Mouse (Mus musculus) activated CD4-positive, CD25-positive, alpha-beta regulatory T cell, adult 9 weeks (primary cell): ENCODE measurements around the gene Abhd16a. TPM values are rescaled to one million over a fixed set of nuclear protein-coding genes. Genes with fewer than 3 reads are reported as not detected.

Experiments used
- polyA plus RNA-seq: library from polyadenylated mRNA; unstranded; fragments of 100-300 nt; shearing (Covaris generic); gene quantifications from one replicate; pipeline ENCODE4 v1.2.1, GENCODE M21; 2017

The Abhd16a gene
- polyA plus RNA-seq, result 65.7 TPM

DNA sequence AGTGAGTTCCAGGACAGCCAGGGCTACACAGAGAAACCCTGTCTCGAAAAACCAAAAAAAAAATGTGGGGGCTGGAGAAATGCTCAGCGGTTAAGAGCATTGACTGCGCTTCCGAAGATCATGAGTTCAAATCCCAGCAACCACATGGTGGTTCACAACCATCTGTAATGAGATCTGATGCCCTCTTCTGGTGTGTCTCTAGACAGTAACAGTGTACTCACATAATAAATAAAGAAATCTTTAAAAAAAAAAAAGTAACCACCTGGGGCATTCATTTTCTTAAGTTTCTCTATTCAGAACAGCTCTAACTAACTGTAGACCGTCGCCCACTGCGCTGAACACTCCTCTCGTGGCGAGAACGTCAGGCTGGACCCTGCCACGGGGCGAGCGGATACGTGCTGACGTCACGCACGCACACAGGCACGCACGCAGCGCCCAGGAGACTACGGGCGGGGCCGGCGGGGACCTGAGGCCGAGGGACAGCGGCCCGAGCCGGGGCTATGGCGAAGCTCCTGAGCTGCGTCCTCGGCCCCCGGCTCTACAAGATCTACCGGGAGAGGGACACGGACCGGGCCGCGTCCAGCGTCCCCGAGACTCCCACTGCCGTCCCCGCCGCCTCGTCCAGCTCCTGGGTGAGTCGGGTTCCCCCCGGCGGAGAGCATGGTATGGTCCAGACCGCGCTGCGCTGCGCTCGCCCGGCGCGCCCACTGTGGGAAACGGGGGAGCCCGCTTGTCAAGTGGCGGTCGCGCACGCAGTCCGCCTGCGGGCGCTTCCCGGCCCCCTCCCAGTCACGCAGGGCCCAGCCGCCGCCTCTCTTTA, at the start of gene Abhd16a:
Gene Abhd16a, plus strand, starts transcription at position 439 of the 820 bp plus-strand sequence.

DNA sequence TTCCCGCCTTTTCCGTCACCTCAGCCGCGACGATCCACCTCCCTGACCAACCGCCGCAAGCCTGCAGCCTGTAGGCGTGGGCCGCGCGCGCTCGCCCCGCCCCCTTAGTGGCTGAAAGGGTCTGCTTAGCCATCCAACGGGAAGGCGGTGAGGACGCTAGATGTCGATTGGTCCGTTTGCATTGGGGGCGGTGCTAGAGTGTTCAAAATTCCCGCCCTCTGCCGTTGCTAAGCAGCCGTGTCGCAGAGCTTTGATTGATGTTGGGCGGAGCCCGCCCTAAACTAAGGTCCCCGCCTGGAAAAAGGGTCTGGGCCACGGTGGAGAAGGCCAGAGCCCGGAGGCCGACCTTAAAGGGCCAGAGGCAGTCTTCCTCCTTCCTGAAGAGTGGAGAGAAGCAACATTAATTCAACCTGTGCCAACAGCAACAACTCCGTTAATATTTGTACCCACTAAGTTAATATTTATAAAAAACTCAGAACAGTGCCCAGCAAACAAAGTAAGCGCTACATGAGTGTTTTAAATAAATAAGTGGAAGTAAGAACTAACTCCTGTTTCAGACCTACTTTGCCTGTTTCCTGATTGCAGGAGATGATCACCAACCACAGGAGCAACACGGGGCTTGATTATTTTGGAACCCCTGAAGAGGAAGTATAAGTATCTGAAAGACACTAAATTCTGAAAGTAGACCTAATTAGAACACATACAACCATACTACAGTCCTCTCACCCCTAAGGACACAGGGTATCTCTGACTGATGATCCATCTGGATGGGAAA, 42.2 kb upstream of the Abhd16a start, which contains the start of gene Msh5:
Gene Msh5, minus strand, starts transcription at position 65 of the 775 bp plus-strand sequence.

DNA sequence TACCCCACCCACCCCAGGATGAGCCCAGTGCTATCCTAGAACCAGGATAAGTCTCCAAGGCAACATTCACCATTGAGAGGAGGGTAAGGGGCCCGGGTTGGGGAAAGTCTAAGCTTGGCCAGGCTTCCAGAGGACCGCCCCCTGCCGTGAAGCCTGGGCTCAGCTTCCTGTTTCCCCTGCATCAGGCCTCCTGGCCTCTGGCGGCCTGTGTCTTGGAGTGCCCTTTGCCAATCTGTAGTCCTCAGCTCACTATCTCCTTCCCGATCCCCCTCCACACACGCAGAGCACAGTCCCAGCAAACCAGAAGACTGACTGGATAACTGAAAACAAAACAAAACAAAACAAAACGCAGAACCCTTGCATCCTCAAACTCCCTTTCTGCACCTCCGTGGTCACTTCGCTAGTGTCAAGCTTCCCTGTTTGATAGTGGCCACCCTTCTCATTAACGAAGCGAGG, 39.5 kb upstream of the Abhd16a start, which contains the start of gene Clic1:
Gene Clic1, plus strand, starts transcription at position 406 of the 456 bp plus-strand sequence.

DNA sequence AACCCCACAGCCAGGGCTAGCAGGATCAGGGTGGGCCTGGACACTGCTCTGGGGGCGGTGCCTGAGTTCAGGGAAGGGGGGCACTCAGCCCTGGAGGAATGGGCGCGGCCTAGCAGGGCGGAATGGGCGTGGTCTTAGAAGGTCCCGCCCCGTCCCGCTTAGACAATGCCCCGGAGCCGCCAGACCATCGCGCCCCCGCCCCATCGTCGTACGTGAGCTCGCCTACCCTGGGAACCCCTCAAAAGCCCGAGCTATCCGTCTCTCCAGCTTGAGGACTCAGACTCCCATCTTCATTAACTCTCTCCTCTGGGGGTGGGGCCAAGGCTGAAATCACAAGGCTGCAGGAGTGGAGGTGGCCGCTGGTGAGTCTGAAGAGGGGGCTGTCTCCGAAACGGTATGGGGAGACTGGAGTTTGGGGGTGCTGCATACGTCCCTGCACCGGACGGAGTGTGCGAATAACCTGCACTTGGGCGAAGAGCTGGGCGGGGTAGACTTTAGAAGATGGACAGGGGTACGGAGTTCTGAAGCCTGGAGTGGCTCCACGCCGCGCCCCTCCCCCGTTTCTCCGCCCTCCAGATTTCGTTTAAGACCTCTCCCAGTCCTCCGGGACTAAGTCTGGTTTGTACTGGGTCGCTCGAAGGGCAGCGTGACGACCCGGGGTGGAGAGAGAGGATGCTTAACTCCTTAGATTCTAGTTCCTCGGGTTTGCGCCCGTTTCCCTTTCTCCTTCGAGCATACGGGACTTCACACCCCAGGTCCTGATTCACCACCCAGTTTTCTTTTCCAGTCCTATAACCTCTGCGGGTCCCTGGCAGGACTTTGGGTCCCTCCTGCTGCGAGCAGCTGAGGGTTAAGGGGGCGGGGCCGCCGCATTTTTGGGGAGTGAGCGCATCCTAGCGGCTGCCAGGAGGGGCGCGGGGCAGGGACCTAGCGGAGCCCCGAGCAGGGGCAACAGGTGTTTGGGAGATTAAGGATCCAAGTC, 29.9 kb upstream of the Abhd16a start, which contains the start of gene Ddah2:
Gene Ddah2, plus strand, starts transcription at position 125 of the 982 bp plus-strand sequence.

DNA sequence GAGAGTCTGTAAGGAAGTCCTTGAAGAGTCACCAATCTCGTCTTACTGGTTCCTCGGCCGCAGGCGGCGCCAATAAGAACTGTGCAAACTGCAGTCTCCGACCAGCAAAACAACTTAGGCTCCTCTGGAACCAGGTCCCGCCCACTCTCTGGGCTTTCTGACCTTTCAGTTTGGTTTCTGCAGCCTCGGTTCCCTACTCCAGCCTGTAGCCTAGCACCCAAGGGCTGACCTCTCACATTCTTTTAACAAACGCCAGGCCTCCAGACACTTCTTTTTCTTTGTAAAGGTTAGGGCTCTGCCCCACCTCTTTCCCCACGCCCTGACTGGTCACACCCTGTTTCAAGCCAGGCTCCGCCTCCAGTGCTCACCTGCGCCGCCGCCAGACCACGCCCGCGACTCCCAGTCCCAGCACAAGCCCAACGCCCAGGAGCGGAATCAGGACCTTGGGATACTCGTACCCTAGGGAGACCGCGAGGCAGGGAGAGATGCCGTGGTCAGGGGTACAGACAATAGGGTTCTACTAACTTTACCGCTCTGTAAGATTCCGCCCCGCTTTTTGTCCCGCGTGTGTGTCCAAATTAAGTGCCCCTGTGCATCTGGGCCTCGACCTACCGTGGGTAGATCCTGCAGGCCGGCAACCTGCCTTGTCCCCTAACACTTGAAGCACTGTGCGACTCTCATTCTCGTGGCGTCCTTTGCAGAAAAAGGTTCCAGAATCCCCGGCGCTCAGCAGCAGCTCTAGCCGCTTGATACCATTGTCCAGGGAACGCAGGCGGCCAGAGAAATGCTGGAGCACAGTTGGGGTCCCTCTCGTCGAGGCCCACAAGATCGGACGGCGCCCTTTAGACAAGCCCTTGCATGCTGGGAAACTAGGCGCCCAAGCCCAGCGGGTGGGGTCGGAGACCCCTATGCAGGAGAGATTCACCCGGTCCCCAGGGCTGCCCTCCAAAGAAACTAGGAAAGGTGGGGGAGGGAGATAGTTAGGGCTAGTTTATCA, 23.8 kb upstream of the Abhd16a start, which contains the start of gene Ly6g6c:
Gene Ly6g6c, plus strand, starts transcription at position 438 of the 997 bp plus-strand sequence.

DNA sequence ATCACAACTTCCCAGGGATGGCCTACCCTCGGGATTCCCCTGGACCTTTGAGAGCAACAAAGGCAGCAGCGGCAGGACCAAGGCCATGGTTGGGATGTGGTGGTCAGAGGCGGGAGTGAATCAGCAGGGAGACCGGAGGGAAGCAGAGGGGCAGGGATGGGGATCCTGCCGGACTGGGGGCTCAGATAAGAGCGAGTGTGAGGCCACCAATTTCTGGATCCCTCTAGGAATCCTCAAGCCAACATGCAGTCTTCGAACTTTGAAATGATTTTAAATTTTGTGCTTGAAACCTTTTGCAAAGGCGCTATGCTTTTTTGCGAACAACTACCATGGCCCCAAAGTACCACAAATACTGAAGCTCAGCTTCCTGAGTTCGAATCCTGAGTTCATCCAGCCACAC, 23.0 kb upstream of the Abhd16a start, which contains the start of gene Mpig6b:
Gene Mpig6b, minus strand, starts transcription at position 101 of the 400 bp plus-strand sequence.

DNA sequence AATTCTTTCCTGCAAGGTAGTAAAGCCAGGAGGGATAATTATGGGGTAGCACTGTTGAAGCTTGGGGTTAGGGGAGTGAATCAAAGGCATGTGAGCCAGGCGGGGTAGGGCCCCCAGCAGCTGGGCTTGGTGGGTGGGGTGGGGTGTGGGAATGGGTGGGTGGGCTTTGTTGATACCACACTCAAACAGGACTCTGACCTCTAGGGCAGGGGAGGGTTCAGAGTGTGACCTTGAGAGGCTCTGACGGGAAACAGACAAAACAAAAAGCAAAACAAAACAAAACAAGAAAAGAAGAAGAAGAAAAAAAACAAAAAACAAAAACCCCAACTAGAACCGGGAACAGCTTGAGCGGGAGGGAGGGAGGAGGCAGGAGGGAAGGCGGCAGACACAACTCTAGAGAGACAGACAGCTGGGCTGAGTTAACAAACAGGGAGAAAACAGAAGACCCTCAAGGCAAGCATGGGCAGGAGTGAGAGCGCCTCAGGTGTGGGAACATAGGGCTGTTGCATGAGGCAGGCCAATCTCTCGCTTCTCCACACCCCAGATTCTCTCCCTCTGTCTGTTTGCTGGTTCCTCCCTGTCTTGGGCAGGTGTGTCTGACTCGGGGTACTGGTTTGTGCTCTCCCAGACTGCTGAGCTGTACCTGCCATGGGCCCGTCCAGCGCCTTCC, 12.4 kb upstream of the Abhd16a start, which contains the start of gene Ly6g6e:
Gene Ly6g6e, plus strand, starts transcription at position 396 of the 670 bp plus-strand sequence.

DNA sequence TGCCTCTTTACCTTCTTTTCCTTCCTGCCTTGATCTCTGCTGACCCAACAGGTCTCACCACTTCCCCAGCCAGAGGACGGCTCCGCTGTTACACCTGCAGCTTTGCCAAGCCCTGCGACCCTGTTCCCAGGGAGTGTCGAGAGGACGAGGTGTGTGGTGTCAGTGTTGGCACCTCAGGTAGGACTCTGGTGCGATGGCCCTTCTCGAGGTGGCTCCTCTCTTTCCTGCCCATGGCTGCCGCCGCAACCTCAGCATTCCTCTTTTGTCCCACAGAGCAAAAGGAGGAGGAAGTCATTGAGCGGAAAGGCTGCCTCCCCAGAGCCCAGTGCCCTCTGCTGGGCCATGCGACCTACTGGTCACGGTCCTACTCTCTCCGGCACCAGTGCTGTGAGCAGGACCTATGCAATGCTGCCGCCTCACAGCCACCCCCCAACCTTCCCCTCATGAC, 11.3 kb upstream of the Abhd16a start, which contains the start of gene Ly6g6d:
Gene Ly6g6d, minus strand, starts transcription at position 280 of the 448 bp plus-strand sequence.

DNA sequence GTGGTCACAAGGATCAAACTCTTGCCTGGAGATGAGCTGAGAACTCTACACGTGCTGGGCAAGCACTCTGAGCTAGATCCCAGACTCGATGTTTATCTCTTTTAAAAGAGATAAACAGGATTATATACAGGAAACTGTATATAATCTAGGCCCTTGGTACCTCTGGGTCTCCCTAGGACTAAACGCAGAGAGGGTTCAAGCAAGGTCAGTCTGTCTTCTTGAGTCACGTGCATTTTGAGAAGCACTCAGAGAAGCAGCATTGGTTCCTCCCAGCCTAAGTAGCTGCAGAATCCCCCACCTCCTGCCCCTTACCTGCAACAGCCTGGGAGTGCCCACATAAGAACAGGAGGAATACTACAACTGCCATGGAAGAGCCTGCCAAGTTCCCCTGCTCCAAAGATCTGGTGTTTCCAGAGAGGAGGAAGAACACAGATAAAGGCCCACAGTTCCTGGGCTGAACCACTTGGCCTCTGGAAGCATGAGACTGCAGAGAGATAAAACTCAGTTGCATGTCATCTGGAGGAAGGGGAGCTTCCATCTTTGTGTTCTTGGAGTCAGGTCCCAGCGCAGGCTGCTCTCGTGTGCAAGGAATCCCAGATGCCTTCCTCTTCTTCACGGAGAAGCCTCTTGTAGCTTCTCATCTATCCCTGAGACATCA, 3.7 kb upstream of the Abhd16a start, which contains the start of gene Ly6g6f:
Gene Ly6g6f, minus strand, starts transcription at position 403 of the 658 bp plus-strand sequence.

DNA sequence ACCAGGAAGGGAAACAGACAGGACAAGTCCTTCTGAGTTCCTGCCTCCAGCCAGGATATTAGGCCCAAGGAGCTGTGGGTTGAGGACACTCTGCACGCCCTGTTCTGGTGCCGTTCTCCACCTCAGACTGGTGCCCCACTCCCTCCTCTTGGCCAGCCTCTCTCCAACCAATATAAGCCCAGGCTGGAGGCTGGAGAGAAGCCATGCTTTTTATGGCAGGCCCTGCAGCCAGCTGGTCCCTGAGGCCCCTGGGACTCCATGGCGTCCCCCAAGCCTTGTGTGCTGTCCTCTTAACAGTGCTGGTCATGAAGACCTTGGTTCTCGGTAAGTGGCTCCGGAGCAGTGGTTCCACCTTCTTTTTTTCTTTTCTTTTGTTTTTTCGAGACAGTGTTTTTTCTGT, 19.0 kb downstream of the Abhd16a start, which contains the start of gene Ly6g5c:
Gene Ly6g5c, plus strand, starts transcription at position 183 of the 400 bp plus-strand sequence.

DNA sequence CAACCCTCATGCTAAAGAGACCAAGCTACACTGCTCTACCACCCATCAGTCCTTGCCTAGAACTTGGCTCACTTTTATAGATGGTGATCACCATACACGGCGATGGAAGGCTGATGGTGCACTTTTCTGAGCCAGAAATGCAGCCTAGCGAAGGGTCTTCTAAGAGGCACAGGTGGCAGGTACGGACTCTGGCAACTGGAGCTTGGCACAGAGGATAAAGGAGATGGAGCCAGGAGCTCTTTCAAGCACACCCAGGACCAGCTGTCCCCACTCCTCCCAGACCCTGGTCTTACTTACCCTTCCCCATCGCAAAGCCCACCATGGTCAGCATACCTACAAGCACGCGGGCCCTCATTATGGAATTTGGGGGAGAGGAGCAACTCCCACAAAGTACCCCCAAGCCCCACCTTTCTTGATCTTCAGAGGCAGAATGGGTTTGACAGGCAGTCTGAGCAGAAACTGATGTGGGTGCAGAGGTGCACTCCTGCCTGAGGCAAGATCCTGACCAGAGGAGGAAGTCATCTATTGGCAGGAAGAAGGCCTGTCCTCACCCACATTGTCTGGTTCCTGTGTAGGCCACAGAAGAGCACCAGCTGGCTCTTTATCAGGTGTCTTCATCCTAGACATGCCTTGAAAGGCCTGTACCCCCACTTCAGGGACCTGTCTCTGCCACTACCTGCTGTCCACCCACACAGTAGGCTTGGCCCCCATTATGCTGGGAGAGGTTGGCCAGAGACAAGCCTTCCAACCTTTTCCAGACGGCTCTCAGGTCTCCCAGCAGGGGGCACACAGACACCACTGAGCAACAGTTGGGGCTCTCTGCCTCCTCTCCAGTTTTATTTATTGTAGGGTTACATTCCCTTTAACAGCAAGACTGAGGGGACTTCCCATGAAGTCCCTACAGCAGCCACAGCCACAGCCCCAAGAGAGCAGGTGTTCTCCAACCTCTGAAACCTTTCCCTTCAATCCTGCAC, 26.3 kb downstream of the Abhd16a start, which contains the start of gene Ly6g5b:
Gene Ly6g5b, minus strand, starts transcription at position 383 of the 974 bp plus-strand sequence.

DNA sequence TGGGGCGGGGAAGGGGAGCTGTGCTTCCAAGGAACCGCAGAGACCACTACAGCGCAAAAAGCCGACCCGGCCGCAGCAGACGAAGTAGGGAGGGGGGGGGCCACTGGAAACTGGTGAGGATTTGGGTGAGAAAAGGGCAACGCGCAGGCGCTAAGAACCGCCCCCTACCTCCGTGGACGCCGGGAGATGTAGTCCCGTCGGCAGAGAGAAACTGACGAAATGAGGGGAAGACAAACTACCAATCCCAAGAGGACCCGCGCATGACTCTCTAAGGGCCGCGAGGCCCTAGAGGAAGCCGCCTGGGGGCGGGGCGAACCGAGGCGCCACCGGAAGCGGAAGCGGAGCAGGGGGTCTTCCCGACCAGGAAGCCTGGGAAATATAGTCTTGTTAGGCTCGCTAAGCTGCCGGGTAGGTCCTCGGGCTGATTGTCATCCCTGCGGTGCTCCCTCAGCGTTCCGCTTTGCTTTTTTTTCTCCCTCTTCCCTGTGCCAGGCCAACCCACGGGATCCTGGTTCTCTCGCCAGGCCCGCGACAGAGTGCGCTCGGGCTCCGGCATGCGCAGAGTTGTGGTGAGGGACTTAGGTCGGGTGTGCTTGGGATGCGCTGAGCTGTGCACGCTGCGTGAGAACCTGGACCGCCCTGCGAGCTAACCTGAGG, 32.2 kb downstream of the Abhd16a start, which contains the start of gene Gpank1:
Gene Gpank1, plus strand, starts transcription at position 313 of the 657 bp plus-strand sequence.

DNA sequence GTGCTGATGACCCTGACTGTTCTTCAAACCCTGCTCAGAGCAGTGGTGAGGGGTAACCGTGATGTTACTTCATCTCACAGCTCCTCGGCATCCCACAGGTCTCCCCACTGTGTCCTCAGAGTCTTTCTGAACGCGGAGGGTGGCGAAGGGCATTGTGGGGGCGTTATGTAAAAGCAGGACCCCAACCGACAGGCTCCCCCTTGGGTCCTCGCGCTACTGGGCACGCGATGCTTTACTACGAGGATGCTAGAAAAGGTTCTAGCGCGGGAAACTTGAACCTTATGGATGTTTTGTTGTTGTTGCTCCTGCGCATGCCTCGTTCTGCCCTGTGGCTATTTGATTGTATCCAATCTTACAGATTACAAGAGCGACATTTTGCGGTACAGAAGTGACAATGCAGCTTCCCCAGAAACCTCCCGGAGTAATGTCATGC, 32.8 kb downstream of the Abhd16a start, which contains the start of gene Csnk2b:
Gene Csnk2b, minus strand, starts transcription at position 183 of the 433 bp plus-strand sequence.

DNA sequence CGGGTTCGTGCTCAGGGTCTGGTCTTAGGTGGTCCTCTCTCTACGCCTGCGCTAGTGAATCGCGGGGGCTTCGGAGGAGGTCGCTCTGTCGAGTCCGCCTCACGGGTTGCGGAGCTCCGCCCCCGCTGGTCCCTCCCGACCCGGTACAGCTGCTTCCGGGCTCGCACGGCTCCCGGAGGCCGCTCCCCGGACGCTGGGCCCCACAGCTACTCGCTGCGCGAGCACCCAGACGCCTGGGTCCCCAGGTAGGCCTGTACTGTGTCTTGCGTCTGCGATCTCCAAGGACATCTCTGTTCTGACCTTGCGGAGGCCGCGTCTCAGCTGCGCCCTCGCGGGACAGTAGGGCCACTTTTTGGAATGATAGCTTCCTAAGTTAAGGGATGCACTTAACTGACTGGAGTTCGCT, 37.1 kb downstream of the Abhd16a start, which contains the start of gene D17H6S53E:
Gene D17H6S53E, plus strand, starts transcription at position 168 of the 406 bp plus-strand sequence.

DNA sequence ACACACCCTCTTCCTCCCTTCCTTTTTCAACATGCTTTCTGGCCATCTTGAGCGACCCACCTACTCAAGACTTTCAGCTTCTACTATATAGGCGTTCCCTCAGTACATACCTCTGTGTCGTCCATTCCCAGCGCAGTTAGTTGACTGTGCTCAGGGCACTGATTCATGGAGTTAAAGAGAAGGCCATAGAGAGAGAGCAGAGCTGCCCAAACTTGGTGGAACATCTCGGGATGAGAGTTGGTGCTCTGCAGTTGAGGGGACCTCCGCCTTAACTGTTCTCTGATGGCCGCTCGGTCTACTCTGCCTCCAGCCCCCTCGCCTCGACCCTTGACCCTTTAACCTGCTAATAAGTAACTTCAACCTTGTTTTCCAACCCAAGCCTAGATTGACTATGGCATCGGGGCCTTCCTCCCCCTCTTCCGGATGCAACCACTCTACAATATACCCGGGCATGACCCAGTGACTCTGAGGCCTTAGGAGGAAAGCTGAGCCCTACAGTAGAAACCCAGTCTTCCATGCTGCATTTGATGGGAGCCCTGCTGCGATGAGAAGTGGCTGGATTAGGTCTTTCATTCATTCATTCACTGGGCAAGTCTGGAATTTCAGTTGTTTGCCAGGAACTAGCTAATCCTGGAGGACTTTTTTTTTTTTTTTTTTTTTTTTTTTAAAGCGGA, 42.6 kb downstream of the Abhd16a start, which contains the start of gene Apom:
Gene Apom, minus strand, starts transcription at position 551 of the 674 bp plus-strand sequence.

